ENCODE assay signal across 20 mouse cellular contexts in genomic region chr17:80696956-80697355, GRCm38 (mm10). TPM values are rescaled to one million over a fixed set of nuclear protein-coding genes. Genes with fewer than 3 reads are reported as not detected.
A peak's percentile ranks its signal among the peaks of the same experiment; 100 is the strongest.
DNase-seq lines count a peak whose midpoint lies in the region; ATAC-seq lines count a peak whose summit lies in the region.
"Had no signal": no experiment of that assay in that cellular context is flagged by ENCODE, and none has a peak within 500 bp of the region (broad histone marks: within the 10 kb centered on the region; RNA-seq: fewer than 3 reads in every experiment).

No protein-coding gene starts in this region.

- H3K4me1 ChIP-seq in limb, embryonic 11.5 days (ENCODE audit: control insufficient read depth, insufficient read depth, low read length): peaks cover 8% of the 10 kb centered on the region; the same call in 1 of the 2 replicates
- H3K4me1 ChIP-seq in limb, embryonic 10.5 days: peaks cover 16% of the 10 kb centered on the region; the same call in 1 of the 2 replicates
- H3K4me1 ChIP-seq in hindbrain, embryonic 13.5 days (replicated peaks): peaks cover 52% of the 10 kb centered on the region
- H3K4me1 ChIP-seq in midbrain, embryonic 13.5 days (replicated peaks): peaks cover 27% of the 10 kb centered on the region

- no peak overlapping the region for H3K4me3 ChIP-seq in limb, embryonic 11.5 days (ENCODE audit: low read depth, low read length)
- no peak overlapping the region for H3K4me3 ChIP-seq in limb, embryonic 10.5 days
- H3K4me3 ChIP-seq in hindbrain, embryonic 13.5 days: no peak overlapping the region
- no peak overlapping the region for H3K4me3 ChIP-seq in midbrain, embryonic 13.5 days (replicated peaks)
- H3K4me3 ChIP-seq: erythroblast, embryonic 14.5 days; forebrain, embryonic 15.5 days; layer of hippocampus, adult 2 months; limb, embryonic 15.5 days; myocyte had no signal

- no peak overlapping the region for H3K27ac ChIP-seq in limb, embryonic 11.5 days (replicated peaks; ENCODE audit: low read depth, low read length)
- H3K27ac ChIP-seq in limb, embryonic 10.5 days: no peak overlapping the region
- peak overlapping the region; percentile 3; the same call in 1 of the 2 replicates for H3K27ac ChIP-seq in hindbrain, embryonic 13.5 days
- no peak overlapping the region for H3K27ac ChIP-seq in midbrain, embryonic 13.5 days
- H3K27ac ChIP-seq: forebrain, embryonic 15.5 days; layer of hippocampus, adult 2 months; limb, embryonic 15.5 days had no signal

- no peaks in the 10 kb centered on the region for H3K9me3 ChIP-seq in limb, embryonic 11.5 days (ENCODE audit: control insufficient read depth, low read length)
- H3K9me3 ChIP-seq in limb, embryonic 10.5 days (replicated peaks): no peaks in the 10 kb centered on the region
- no peaks in the 10 kb centered on the region for H3K9me3 ChIP-seq in hindbrain, embryonic 13.5 days
- no peaks in the 10 kb centered on the region for H3K9me3 ChIP-seq in midbrain, embryonic 13.5 days
- H3K9me3 ChIP-seq: forebrain, embryonic 15.5 days; limb, embryonic 15.5 days had no signal

- H3K9ac ChIP-seq in limb, embryonic 11.5 days (ENCODE audit: low read length): no peak overlapping the region
- no peak overlapping the region for H3K9ac ChIP-seq in hindbrain, embryonic 13.5 days
- no peak overlapping the region for H3K9ac ChIP-seq in midbrain, embryonic 13.5 days (replicated peaks)
- H3K9ac ChIP-seq: forebrain, embryonic 15.5 days; limb, embryonic 15.5 days had no signal

- no peaks in the 10 kb centered on the region for H3K27me3 ChIP-seq in limb, embryonic 11.5 days (ENCODE audit: control insufficient read depth, insufficient read depth, low read length)
- no peaks in the 10 kb centered on the region for H3K27me3 ChIP-seq in limb, embryonic 10.5 days (ENCODE audit: low read depth, poor library complexity, severe bottlenecking)
- no peaks in the 10 kb centered on the region for H3K27me3 ChIP-seq in hindbrain, embryonic 13.5 days
- no peaks in the 10 kb centered on the region for H3K27me3 ChIP-seq in midbrain, embryonic 13.5 days
- H3K27me3 ChIP-seq: forebrain, embryonic 15.5 days; limb, embryonic 15.5 days had no signal

- peak; percentile 88 for DNase-seq in heart, adult 11 months
- no peak for DNase-seq in heart, adult 9 months (ENCODE audit: low spot score in 2 of 2)
- DNase-seq in limb, embryonic 11.5 days (ENCODE audit: low spot score): no peak
- DNase-seq in limb, embryonic 10.5 days (ENCODE audit: low spot score): no peak
- no peak for DNase-seq in cerebellum, adult 11 months
- no peak for DNase-seq in spleen, postnatal 36 days (ENCODE audit: low spot score in 2 of 2)
- DNase-seq: adrenal gland, adult 2 months; cerebellum, postnatal 14 days; embryo, embryonic 11 days; gastrocnemius, postnatal 36 days; kidney, postnatal 10 days; thymus, postnatal 4 days had no signal

- H3K4me2 ChIP-seq in limb, embryonic 11.5 days (ENCODE audit: low read depth, severe bottlenecking): no peak overlapping the region
- H3K4me2 ChIP-seq in hindbrain, embryonic 13.5 days: no peak overlapping the region
- no peak overlapping the region for H3K4me2 ChIP-seq in midbrain, embryonic 13.5 days (replicated peaks)
- H3K4me2 ChIP-seq: forebrain, embryonic 15.5 days; limb, embryonic 15.5 days had no signal

- ATAC-seq in limb, embryonic 11.5 days (ENCODE audit: insufficient number of reproducible peaks, low FRiP score, low TSS enrichment, low read depth): peak; percentile 53; the same call in 1 of the 2 replicates
- ATAC-seq in hindbrain, embryonic 13.5 days (ENCODE audit: low FRiP score): peak; percentile 55; the same call in 1 of the 2 replicates
- peak; percentile 28; the same call in 1 of the 2 replicates for ATAC-seq in midbrain, embryonic 13.5 days
- ATAC-seq: forebrain, embryonic 15.5 days; intestine, embryonic 16.5 days had no signal

- no peaks in the 10 kb centered on the region for H3K36me3 ChIP-seq in limb, embryonic 11.5 days (ENCODE audit: control insufficient read depth, insufficient read depth, low read length)
- 0 out of 2 replicates have a peak, but pooled peaks cover 6% of the 10 kb centered on the region for H3K36me3 ChIP-seq in limb, embryonic 10.5 days
- H3K36me3 ChIP-seq in hindbrain, embryonic 13.5 days: no peaks in the 10 kb centered on the region
- no peaks in the 10 kb centered on the region for H3K36me3 ChIP-seq in midbrain, embryonic 13.5 days
- H3K36me3 ChIP-seq: forebrain, embryonic 15.5 days; limb, embryonic 15.5 days had no signal

- 95% methylated on average over 5 of the region's 5 CpGs for WGBS in limb, embryonic 11.5 days
- 98% methylated on average over 5 of the region's 5 CpGs for WGBS in limb, embryonic 10.5 days
- 97% methylated on average over 5 of the region's 5 CpGs for WGBS in hindbrain, embryonic 13.5 days
- 89% methylated on average over 5 of the region's 5 CpGs for WGBS in midbrain, embryonic 13.5 days

RNA-seq across cellular contexts. Expression of gene Map4k3, which starts 31.3 kb away (rescaled TPM):
- 33.7 and 36.1 TPM in 2 replicates for polyA plus RNA-seq in limb, embryonic 11.5 days (2014; fragmentation: Nextera tagmentation; extraction: Ambion mirVana)
- polyA plus RNA-seq in limb, embryonic 10.5 days (2016; fragmentation: Nextera tagmentation; extraction: Ambion mirVana): 19.3 and 25.3 TPM in 2 replicates
- polyA plus RNA-seq in hindbrain, embryonic 13.5 days (2015; fragmentation: Nextera tagmentation; extraction: Ambion mirVana): 22.3 and 24.1 TPM in 2 replicates
- 22.6 and 23.5 TPM in 2 replicates for polyA plus RNA-seq in midbrain, embryonic 13.5 days (2015; fragmentation: Nextera tagmentation; extraction: Ambion mirVana)
- polyA plus RNA-seq: erythroblast, embryonic 14.5 days had no signal
